Comparison of ENCODE assay signal across 8 mouse cellular contexts in genomic region chr14:76818256-76819010, GRCm38 (mm10).
DNase-seq lines count a peak whose midpoint lies in the region; ATAC-seq lines count a peak whose summit lies in the region.
"Had no signal": no experiment of that assay in that cellular context is flagged by ENCODE, and none has a peak within 500 bp of the region (broad histone marks: within the 10 kb centered on the region; RNA-seq: fewer than 3 reads in every experiment).

No protein-coding gene starts in this region.

- peak; percentile 24 for DNase-seq in right cerebral cortex, postnatal 14 days
- no peak for DNase-seq in right cerebral cortex, adult 18-20 months
- DNase-seq in kidney, adult 18-20 months, result peak; percentile 38
- no peak for DNase-seq in thymus, postnatal 25 days
- no peak for DNase-seq in urinary bladder, postnatal 10 days (ENCODE audit: low spot score)
- no peak for DNase-seq in embryo, embryonic 10 days (ENCODE audit: low spot score)

- no peak overlapping the region for H3K4me3 ChIP-seq in liver, embryonic 16.5 days (ENCODE audit: low read depth, low read length)

- H3K4me2 ChIP-seq in liver, embryonic 16.5 days (ENCODE audit: low read depth, low read length), result no peak overlapping the region

- no peaks in the 10 kb centered on the region for H3K36me3 ChIP-seq in liver, embryonic 16.5 days (ENCODE audit: control insufficient read depth, insufficient read depth)

- peak overlapping the region; percentile 59 for H3K27ac ChIP-seq in liver, embryonic 16.5 days (ENCODE audit: low read length)
- H3K27ac ChIP-seq: macrophage had no signal

- no peaks in the 10 kb centered on the region for H3K9me3 ChIP-seq in liver, embryonic 16.5 days (replicated peaks; ENCODE audit: control insufficient read depth, low read length)

- no peaks in the 10 kb centered on the region; the same call in 1 of the 2 replicates for H3K4me1 ChIP-seq in liver, embryonic 16.5 days (ENCODE audit: control insufficient read depth, low read depth, low read length)

- peak; percentile 79 for ATAC-seq in liver, embryonic 16.5 days (ENCODE audit: low read depth)

- H3K9ac ChIP-seq in liver, embryonic 16.5 days (ENCODE audit: low read depth, low read length), result no peak overlapping the region

- 34% methylated on average over 10 of the region's 10 CpGs for WGBS in liver, embryonic 16.5 days (ENCODE audit: insufficient replicate concordance)

- no peaks in the 10 kb centered on the region for H3K27me3 ChIP-seq in liver, embryonic 16.5 days (ENCODE audit: control insufficient read depth, insufficient read depth, low read depth, low read length)

Comparison
In these comparisons a context has a peak if more than half of its experiments do, and no peak if none do; other contexts are left out.
1. DNase-seq: peak in right cerebral cortex, postnatal 14 days (single experiment) and kidney, adult 18-20 months (single experiment); none in right cerebral cortex, adult 18-20 months (single experiment), thymus, postnatal 25 days (single experiment), urinary bladder, postnatal 10 days (single experiment) and embryo, embryonic 10 days (single experiment).